Mouse (Mus musculus): ENCODE data around the gene Uchl4.
A peak's percentile ranks its signal among the peaks of the same experiment; 100 is the strongest.

The Uchl4 gene

DNA sequence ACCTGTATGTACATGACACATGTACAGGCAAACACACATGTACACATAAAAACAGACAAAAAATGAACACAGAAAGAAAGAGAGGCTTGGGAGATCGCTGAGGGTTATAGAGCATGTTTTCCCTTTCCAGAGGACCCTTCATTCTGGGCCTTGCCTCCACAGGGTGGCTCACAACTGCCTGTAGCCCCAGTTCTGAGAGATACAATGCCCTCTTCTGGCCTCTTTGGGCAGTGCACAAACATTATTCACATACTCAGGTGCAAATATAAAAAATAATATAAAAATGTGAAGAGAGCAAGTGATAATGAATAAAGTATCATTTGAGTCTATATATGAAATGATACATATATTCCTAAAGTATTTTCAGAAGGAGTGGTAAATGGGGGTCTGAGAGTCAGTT is 39.9 kb downstream of the Uchl4 start:
- peak in 1 of 2 experiments; percentile 27 for DNase-seq

DNA sequence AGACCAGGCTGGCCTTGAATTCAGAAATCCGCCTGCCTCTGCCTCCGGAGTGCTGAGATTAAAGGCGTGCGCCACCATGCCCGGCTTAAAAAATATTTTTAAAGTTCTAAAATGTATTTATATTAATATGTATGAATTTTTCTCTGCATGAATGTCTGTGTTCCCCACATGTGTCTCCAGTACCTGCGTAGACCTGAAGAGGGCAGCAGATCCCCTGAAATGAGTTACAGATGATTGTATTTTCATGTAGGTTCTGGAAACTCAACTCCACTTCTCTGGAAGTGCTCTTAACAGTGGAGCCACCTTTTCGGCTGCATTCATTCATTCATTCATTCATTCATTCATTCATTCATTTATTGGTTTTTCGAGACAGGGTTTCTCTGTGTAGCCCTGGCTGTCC is 42.7 kb downstream of the Uchl4 start:
- DNase-seq = peak; percentile 51 to 80

DNA sequence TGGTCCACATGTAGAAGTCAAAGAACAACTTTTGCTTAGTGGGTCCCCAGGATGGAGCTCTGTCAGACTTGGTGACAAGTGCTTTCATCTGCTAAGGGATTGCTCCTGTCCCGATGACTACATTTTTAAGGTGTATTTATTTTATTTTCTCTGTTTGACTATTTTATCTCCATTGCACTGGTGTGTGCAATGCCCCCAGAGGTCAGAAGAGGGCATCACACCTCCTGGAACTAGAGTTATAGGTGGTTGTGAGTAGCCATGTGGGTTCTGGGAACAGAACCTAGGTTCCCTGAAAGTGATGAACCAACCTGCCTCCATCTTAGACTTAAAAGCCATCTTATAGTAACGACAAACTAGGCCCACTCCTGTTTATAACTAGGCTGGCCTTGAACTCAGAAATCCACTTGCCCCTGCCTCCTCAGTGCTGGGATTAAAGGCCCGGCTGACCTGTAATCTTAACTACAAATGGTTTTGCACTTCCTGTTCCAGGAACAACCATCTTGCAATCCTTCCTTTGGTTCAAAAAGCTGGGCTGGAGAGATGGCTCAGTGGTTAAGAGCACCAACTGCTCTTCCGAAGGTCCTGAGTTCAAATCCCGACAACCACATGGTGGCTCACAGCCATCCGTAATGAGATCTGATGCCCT is 43.8 kb downstream of the Uchl4 start:
- DNase-seq = no peak

DNA sequence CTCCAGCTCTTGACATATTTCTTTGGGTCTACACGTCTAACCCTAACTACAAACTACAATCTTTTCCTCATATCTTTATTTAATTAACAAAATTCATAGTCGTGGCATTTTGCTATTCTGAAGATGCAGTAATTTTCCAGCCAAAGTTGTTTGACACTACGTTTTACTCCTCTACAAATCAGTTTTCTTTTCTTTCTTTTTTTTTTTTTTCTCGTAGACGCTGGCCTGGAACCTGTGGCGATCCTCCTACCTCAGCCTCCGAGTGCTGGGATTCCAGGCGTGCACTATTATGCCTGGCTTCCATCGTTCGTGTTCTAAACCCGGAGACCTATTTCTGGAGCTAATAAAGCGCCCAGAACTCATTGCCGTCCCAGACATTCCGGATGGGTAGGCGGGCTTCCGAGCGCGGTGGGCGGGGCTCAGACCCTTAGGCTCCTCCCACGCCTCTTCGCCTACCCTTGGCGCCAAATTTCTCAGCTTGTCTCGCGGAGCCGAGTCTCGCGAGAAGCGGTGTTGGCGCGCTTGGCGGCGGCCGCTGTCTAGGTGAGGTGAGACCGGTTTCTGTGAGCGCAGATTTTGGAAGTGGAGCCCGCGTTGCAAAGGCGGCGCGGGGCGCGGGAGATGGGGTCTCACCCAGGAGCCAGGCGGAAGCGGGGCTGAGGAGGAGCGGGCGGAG is 46.2 kb downstream of the Uchl4 start, which contains the start of gene Tipin:
TSS of gene Tipin (plus strand) at position 477 of the 676 bp plus-strand sequence.
- DNase-seq = peak; percentile 96

DNA sequence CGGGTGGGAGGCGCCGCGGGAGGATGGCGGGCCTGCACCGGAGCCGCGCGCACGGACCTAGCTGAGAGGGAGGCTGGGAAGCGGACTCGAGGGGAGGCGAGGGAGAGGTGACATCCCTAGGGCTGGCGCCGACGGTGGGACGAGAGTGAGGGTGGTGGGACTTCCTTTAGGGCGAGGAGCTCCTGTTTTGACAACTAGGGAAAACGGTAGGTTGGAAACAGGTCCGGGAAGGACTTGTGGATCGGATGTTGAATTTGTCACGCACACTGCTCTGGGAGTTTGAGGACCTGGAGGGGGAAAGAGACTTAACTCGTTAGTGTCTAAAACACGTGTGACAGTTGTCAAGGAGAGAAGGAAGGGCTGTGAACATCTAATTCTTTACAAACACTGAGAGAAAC is 46.8 kb downstream of the Uchl4 start:
- no peak for DNase-seq

DNA sequence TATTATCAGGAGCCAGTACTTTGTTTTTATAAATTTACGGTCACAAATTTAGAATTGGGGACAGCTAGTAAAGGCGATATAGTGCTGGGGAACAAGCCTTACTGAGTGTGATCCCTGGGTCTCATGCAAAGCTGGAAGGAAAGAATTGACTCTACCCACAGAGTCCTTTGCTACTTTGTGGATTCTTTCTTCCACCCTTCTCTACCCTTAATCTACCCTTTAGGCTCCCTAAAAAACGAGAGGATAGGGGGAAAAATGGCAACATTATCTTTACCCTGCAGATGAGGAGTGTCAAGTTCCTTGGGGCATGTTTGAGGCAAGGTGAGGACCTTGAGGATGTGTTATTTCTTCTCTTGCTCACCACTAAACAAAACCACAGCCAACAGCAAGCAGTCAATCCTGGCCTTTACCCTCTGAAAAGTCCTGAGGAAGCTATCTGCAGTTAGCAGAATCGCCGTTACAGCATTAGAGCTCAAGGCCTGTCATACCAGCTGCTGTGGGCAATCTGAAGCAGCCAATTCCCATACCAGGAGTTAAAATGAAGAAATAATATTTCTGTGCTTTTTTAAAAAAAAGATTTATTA is 47.5 kb downstream of the Uchl4 start:
- DNase-seq = no peak

Data from lung, postnatal 4 days (tissue).